Mouse (Mus musculus) olfactory bulb, adult 2 months (tissue): ENCODE results near the gene Syngr1.

Experiments used
- CTCF ChIP-seq: fragments of 200-500 bp; IDR thresholded peaks from 2 replicates; pipeline ENCODE4 v1.5.1; 2012; ENCODE audit warnings: low read depth, mild to moderate bottlenecking, low read length, moderate library complexity; ENCODE audit not compliant: insufficient read depth
- POLR2A ChIP-seq: fragments of 200-500 bp; IDR thresholded peaks from 2 replicates; pipeline ENCODE4 v1.6.1; 2012; ENCODE audit warnings: mild to moderate bottlenecking, low read depth, low read length, moderate library complexity; ENCODE audit not compliant: insufficient read depth

GRCm38 (mm10) chr15:80076338-80077136 is 14.6 kb upstream of the Syngr1 start:
- TF ChIP-seq CTCF: peak; percentile 59
- no peak for TF ChIP-seq POLR2A
